Mouse (Mus musculus): Measurements from ENCODE around the gene 3830403N18Rik.

DNA sequence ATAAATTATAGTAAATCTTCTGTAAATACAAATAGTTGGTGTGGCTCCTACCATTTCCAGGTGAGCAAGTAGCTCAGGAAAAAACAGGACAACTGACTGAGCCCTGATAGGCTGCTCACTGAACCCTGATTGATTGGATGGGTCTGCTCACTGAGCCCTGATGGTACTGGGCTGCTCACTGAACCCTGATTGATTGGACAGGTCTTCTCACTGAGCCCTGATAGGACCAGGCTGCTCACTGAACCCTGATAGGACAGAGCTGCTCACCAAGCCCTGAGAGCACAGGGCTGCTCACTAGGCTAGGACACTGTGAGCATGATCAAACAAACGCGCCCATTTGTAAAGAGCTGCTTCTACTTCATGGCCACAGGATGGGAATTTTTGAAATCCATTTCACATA is 15.0 kb downstream of the 3830403N18Rik start:
- TF ChIP-seq CTCF (IDR thresholded peaks at IDR 0.05; ENCODE audit: control insufficient read depth, insufficient read depth, insufficient replicate concordance, low read depth, low read length), result no peak
- TF ChIP-seq POLR2A (IDR thresholded peaks at IDR 0.05; ENCODE audit: control insufficient read depth, low read depth, low read length), result no peak
